Mouse (Mus musculus) kidney, adult 2 months (tissue): ENCODE measurements around the gene Cdk1.

ENCODE experiments used
- CTCF ChIP-seq: fragments of 200-500 bp; conservative IDR thresholded peaks from 2 replicates; pipeline ENCODE4 v1.5.1; 2011; ENCODE audit warnings: low read depth, mild to moderate bottlenecking, control low read depth, low read length, moderate library complexity, mixed read lengths; ENCODE audit not compliant: insufficient read depth, insufficient read length
- POLR2A ChIP-seq: fragments of 200-500 bp; IDR thresholded peaks from one replicate; pipeline ENCODE4 v1.6.1; 2011; ENCODE audit warnings: low read depth, low read length, control low read depth

DNA sequence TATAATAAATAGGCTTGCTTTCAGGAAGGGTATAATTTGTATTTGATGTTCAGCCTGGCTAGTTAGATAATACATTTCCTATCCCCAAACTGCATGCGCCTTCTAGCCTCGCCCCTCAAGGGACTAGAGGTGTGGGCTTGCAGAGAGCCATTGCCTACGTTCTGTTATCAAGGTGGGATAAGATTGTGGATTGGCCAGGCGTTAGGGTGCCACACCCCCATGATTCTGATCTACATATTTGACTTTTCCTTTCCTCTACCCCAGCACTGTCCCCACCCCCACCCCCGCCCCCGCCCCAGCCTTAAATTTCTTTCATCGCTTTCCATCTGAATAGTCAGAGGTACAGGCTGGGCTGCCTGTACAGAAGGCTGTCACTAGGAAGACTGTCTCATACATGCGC is 34.0 kb upstream of the Cdk1 start:
- TF ChIP-seq CTCF = no peak
- no peak for TF ChIP-seq POLR2A
